Mouse (Mus musculus) cerebellum, adult 2 months (tissue): ENCODE results near the gene Sh2b2.

ENCODE experiments used
- CTCF ChIP-seq: fragments of 200-500 bp; IDR thresholded peaks from 2 replicates; pipeline ENCODE4 v1.5.1; 2011; ENCODE audit warnings: low read depth, mild to moderate bottlenecking, control low read depth, low read length, moderate library complexity, borderline replicate concordance; ENCODE audit not compliant: insufficient read depth
- POLR2A ChIP-seq: fragments of 200-500 bp; IDR thresholded peaks from 2 replicates; pipeline ENCODE4 v1.6.1; 2011; ENCODE audit warnings: low read length, control low read depth, borderline replicate concordance; ENCODE audit not compliant: insufficient read depth

GRCm38 (mm10) chr5:136173606-136174463, 72.5 kb downstream of the Sh2b2 start:
- TF ChIP-seq POLR2A (no peak), CTCF (no peak)
